Mouse (Mus musculus): Measurements from ENCODE around the gene Il34. TPM values are rescaled to one million over a fixed set of nuclear protein-coding genes. Genes with fewer than 3 reads are reported as not detected.

Il34 gene
- polyA plus RNA-seq, 1 experiment: not detected

DNA sequence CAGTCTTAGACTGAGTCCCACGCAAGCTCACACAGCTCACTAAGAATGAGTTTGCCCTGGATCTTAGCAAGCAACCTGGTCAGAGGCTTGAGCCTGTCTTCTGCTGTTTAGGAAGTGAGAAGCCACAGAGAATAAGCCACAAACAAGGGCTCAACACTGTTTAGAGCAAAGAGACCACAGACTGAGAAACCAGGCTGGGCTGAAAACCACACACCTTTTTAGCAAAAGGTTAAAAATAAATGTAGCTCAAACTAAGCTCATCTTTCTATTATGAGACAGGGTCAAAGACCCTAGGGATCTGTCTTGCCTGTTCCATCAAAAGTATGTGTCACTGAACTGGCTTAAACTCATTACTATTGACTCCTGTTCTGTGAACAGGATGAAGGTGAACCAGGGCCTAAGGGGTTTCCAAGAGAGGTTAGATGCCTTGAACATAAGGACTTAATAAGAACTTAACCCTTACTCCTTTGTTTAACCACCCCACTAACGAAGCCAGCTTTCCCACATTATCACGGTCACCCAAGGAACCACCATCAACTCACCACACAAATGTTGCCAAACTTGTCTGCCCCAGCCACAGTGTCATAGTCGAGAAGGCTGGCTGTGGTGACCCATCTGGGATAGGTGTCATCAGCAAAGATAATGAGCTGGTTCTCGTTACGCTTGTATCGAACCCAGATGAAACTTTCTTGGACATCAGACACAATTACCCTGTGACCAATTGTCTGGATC, 7.5 kb upstream of the Il34 start:
- Histone ChIP-seq H3K4me3 (ENCODE audit: insufficient read depth, low read depth, low read length) (no peak overlapping the region), H3K27ac (ENCODE audit: insufficient read depth, low read depth, low read length) (no peak overlapping the region), H3K4me1 (ENCODE audit: control insufficient read depth, insufficient read depth, low read length) (peaks cover 5% of the 10 kb centered on the region)
- WGBS: 84% methylated on average over 7 of the region's 7 CpGs
- no peak for TF ChIP-seq CTCF (IDR thresholded peaks at IDR 0.05; ENCODE audit: insufficient read depth, low read depth, low read length)
- TF ChIP-seq POLR2A (IDR thresholded peaks at IDR 0.05; ENCODE audit: insufficient read depth, low read depth, low read length): no peak

DNA sequence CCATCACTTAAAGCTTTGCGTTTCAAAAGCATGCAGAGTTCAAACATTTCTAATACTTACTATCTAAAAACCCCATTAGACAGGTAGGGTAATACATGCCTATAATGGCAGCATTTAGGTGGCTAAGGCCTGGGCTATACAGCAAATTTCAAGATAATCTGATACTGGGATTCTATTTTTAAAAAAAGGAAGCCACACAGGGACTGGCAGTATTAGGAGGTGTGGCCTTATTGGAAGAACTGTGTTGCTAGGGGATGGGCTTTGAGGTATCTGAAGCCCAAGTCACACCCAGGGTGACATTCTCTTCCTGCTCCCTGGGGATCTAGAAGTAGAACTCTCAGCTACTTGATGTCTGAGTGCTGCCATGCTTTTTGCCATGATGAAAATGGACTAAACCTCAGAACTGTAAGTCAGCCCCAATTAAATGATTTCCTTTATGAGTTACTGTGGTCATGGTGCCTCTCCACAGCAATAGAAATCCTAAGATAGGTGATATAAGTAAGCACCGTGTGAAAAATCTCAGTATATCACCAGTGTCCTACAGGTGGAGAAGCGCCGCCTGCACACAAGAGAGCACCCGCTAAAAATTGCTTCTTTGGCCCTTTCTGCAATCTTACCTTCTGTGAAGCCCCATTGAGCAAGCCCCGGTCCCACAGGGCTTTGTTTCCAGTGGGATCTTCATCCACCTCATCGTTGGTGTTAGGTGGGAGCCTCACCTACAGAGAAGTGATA, 6.8 kb upstream of the Il34 start:
- 93% methylated on average over 7 of the region's 7 CpGs for WGBS
- Histone ChIP-seq H3K4me3 (ENCODE audit: insufficient read depth, low read depth, low read length) (no peak overlapping the region), H3K27ac (ENCODE audit: insufficient read depth, low read depth, low read length) (no peak overlapping the region), H3K4me1 (ENCODE audit: control insufficient read depth, insufficient read depth, low read length) (peaks cover 5% of the 10 kb centered on the region)
- TF ChIP-seq CTCF (IDR thresholded peaks at IDR 0.05; ENCODE audit: insufficient read depth, low read depth, low read length) (no peak), POLR2A (IDR thresholded peaks at IDR 0.05; ENCODE audit: insufficient read depth, low read depth, low read length) (no peak)

DNA sequence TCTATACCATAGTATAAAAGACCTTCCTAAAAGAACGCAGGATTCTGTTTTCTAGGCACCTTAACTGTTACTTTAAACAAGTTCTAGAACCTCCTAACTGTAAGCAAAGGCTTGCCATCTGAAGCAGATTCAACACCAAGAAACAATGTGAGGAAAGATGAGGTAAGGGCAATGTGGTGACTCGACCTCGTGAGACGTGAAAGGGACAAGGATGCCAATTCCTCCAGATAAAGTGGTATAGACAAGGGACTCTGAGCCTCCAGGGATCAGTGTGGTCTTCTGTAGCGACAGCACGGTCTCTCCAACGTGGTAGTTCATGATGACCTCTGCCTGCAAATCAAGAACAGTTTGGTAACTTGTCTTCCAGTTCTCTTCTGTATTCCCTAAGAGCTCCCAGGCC, 6.1 kb upstream of the Il34 start:
- 89% methylated on average over 7 of the region's 7 CpGs for WGBS
- TF ChIP-seq CTCF (IDR thresholded peaks at IDR 0.05; ENCODE audit: insufficient read depth, low read depth, low read length): no peak
- no peak overlapping the region for H3K27ac ChIP-seq (ENCODE audit: insufficient read depth, low read depth, low read length)
- H3K4me3 ChIP-seq (ENCODE audit: insufficient read depth, low read depth, low read length): no peak overlapping the region
- peaks cover 5% of the 10 kb centered on the region for H3K4me1 ChIP-seq (ENCODE audit: control insufficient read depth, insufficient read depth, low read length)

DNA sequence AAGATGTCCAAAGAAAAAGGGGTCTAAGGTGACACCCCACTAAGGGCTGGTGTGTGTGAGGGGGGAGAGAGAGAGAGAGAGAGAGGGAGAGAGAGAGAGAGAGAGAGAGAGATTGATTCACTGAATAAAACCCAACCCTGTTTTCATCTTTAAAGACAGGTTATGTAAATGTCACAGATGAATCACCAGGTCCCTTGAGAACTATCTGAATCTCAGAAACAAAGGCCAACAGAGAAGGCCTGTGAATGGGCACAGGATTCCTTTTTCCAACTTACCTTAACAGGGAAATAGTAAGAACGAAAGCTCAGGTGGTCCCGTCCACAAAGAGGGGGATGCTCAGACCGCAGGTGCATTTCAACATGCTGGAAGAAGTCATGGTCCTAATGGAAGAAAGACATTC, 5.4 kb upstream of the Il34 start:
- no peak overlapping the region for H3K4me3 ChIP-seq (ENCODE audit: insufficient read depth, low read depth, low read length)
- TF ChIP-seq POLR2A (IDR thresholded peaks at IDR 0.05; ENCODE audit: insufficient read depth, low read depth, low read length) (no peak), CTCF (IDR thresholded peaks at IDR 0.05; ENCODE audit: insufficient read depth, low read depth, low read length) (no peak)
- H3K27ac ChIP-seq (ENCODE audit: insufficient read depth, low read depth, low read length): no peak overlapping the region
- WGBS: 94% methylated on average over 3 of the region's 3 CpGs
- H3K4me1 ChIP-seq (ENCODE audit: control insufficient read depth, insufficient read depth, low read length): peaks cover 5% of the 10 kb centered on the region

DNA sequence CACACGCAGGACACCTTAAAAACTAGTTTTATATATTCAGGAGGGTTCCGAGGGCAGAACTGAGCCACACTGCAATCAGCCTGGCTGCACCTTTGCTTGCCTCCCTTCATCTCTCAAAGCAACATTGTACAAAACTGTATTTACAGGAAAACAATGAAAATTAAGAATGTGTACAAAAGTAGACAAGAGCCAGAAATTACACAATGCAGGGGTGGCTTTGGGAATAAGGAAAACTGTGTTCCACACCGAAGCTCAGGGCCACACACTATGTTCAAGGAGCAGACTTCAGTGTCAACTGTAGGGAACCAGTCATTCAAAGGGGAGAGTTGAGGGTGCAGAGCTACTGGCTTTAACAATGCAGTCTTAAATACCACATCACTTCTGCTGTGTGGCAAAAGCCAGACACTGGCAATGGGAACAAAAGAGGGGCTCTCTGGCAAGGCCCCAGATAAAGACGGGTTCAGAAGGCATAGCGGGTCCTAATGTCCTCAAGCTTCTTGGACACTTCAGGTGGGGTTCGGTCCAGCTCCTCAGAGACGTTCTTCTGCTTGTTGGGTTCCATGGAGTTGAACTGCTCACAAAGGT, 4.8 kb upstream of the Il34 start:
- Histone ChIP-seq H3K4me3 (ENCODE audit: insufficient read depth, low read depth, low read length) (no peak overlapping the region), H3K27ac (ENCODE audit: insufficient read depth, low read depth, low read length) (no peak overlapping the region), H3K4me1 (ENCODE audit: control insufficient read depth, insufficient read depth, low read length) (peaks cover 8% of the 10 kb centered on the region)
- 73% methylated on average over 7 of the region's 7 CpGs for WGBS
- no peak for TF ChIP-seq CTCF (IDR thresholded peaks at IDR 0.05; ENCODE audit: insufficient read depth, low read depth, low read length)
- no peak for TF ChIP-seq POLR2A (IDR thresholded peaks at IDR 0.05; ENCODE audit: insufficient read depth, low read depth, low read length)

DNA sequence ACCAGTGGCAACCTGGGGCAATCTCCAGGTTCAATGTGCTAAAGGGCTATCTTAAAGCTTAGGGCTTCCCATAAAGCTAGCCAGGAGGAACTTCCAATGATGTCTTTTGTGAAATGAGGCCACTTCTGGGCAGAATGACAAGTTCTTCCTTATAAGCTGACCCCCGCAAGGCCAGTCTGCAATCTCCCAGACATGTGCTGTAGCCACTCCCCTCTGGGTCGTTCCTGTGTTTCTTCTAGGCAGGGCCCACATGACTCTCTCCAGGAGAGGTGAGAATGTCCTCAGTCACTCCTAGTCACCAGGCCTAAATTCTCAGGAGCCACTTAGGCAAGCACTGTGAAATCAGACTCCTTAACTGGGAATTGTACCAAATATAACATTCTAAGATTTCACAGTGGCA, 4.1 kb upstream of the Il34 start:
- Histone ChIP-seq H3K4me3 (ENCODE audit: insufficient read depth, low read depth, low read length) (no peak overlapping the region), H3K27ac (ENCODE audit: insufficient read depth, low read depth, low read length) (no peak overlapping the region), H3K4me1 (ENCODE audit: control insufficient read depth, insufficient read depth, low read length) (peaks cover 11% of the 10 kb centered on the region)
- 49% methylated on average over 2 of the region's 2 CpGs for WGBS
- no peak for TF ChIP-seq POLR2A (IDR thresholded peaks at IDR 0.05; ENCODE audit: insufficient read depth, low read depth, low read length)
- TF ChIP-seq CTCF (IDR thresholded peaks at IDR 0.05; ENCODE audit: insufficient read depth, low read depth, low read length): no peak

DNA sequence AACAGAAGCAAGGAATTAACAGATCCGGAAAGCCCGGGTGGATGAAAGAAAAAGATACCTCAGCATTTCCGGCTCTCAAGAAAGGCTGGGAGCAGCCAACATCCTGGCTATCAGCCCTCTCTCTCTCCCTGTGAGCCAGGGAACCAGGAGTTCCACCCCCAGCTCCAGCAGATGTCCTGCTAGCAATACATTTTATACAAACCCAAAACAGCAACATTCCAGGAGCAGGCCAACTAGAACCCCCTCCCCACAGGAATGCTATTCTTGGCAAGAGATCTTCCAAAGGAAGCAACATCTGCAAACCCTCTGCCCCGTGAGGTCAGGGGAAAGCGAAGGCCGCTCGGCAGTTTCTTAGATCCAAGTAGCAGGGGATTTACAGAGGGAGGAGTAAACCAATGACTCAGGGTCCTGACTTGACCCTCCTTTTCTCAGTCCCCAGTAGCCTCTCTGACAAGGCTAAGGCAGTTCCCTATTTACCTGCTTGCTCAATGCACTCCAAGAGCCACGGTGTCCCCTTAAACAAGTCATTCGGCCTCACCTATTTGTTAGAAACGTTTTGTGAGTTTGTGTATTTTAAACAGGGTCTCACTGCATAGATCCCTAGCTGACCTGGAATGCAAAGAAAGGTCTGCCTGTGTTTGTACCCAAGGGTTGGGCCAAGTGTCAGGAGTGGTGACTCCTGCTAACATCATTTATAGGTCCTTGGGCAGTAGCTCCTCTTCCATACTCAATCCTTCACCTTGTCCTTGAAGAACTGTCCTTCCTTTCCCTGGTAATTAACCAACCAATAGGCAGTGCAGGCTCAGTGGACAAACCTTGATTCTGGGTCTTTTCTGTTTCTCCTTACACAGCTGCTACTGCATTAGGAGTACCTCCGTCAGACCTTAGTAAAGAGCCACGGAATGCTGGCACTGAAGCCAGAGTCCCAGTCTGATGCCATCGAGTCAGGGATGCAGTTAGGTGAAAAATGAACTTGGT, 3.1 kb upstream of the Il34 start:
- Histone ChIP-seq H3K4me1 (ENCODE audit: control insufficient read depth, insufficient read depth, low read length) (peaks cover 11% of the 10 kb centered on the region), H3K27ac (ENCODE audit: insufficient read depth, low read depth, low read length) (peak overlapping the region; percentile 27), H3K4me3 (ENCODE audit: insufficient read depth, low read depth, low read length) (no peak overlapping the region)
- TF ChIP-seq POLR2A (IDR thresholded peaks at IDR 0.05; ENCODE audit: insufficient read depth, low read depth, low read length) (no peak), CTCF (IDR thresholded peaks at IDR 0.05; ENCODE audit: insufficient read depth, low read depth, low read length) (no peak)
- WGBS: 50% methylated on average over 13 of the region's 13 CpGs

DNA sequence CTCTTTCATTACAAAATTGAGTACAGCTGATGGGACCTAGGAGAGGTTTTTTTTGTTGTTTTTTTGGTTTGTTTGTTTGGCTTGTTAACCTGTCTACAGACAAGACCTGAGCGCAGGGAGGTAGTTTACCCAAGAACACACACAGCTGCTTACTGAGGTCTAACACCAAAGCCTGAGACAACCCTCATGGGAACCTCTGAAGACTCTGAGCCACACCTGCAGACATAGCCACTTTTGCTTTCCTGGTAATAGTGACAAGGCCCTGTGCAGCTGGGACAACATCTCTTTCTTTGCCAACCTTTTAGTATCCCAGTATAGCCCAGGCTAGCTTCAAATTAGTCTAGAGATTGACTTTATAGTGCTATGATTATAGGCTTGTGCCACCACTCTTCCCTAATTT, 422 bp upstream of the Il34 start:
- WGBS: 88% methylated on average over 1 of the region's 1 CpGs
- H3K27ac ChIP-seq (ENCODE audit: insufficient read depth, low read depth, low read length): no peak overlapping the region
- peaks cover 11% of the 10 kb centered on the region for H3K4me1 ChIP-seq (ENCODE audit: control insufficient read depth, insufficient read depth, low read length)
- TF ChIP-seq CTCF (IDR thresholded peaks at IDR 0.05; ENCODE audit: insufficient read depth, low read depth, low read length): no peak
- no peak for TF ChIP-seq POLR2A (IDR thresholded peaks at IDR 0.05; ENCODE audit: insufficient read depth, low read depth, low read length)
- H3K4me3 ChIP-seq (ENCODE audit: insufficient read depth, low read depth, low read length): no peak overlapping the region

Measured in olfactory bulb, adult 2 months (tissue).